Mouse (Mus musculus): Measurements from ENCODE around the gene P2ry6.

P2ry6 gene

GRCm38 (mm10) chr7:100918176-100918575 is 56.3 kb downstream of the P2ry6 start:
- DNase-seq (ENCODE audit: low read depth, low spot score), result no peak

GRCm38 (mm10) chr7:100917751-100918150 is 56.7 kb downstream of the P2ry6 start:
- no peak for DNase-seq (ENCODE audit: low read depth, low spot score)

GRCm38 (mm10) chr7:100916526-100916925 is 57.9 kb downstream of the P2ry6 start:
- no peak for DNase-seq (ENCODE audit: low read depth, low spot score)

GRCm38 (mm10) chr7:100915204-100915603 is 59.2 kb downstream of the P2ry6 start:
- no peak for DNase-seq (ENCODE audit: low read depth, low spot score)

- no peak for DNase-seq (ENCODE audit: low read depth, low spot score)
Observed at GRCm38 (mm10) chr7:100911791-100912190, 62.7 kb downstream of the P2ry6 start.

GRCm38 (mm10) chr7:100911246-100911770 is 63.1 kb downstream of the P2ry6 start:
- no peak for DNase-seq (ENCODE audit: low read depth, low spot score)

- no peak for DNase-seq (ENCODE audit: low read depth, low spot score)
Observed at GRCm38 (mm10) chr7:100908567-100908966, 65.9 kb downstream of the P2ry6 start.

- DNase-seq (ENCODE audit: low read depth, low spot score), result no peak
Observed at GRCm38 (mm10) chr7:100908061-100908460, 66.4 kb downstream of the P2ry6 start.

GRCm38 (mm10) chr7:100907231-100907630 is 67.2 kb downstream of the P2ry6 start:
- peak; percentile 62 for DNase-seq (ENCODE audit: low read depth, low spot score)

GRCm38 (mm10) chr7:100906029-100906789 is 68.2 kb downstream of the P2ry6 start:
- DNase-seq (ENCODE audit: low read depth, low spot score), result no peak

- DNase-seq (ENCODE audit: low read depth, low spot score), result no peak
Observed at GRCm38 (mm10) chr7:100905037-100905436, 69.4 kb downstream of the P2ry6 start.

GRCm38 (mm10) chr7:100904612-100905011 is 69.8 kb downstream of the P2ry6 start:
- DNase-seq (ENCODE audit: low read depth, low spot score), result no peak

- no peak for DNase-seq (ENCODE audit: low read depth, low spot score)
Observed at GRCm38 (mm10) chr7:100902451-100903137, 71.9 kb downstream of the P2ry6 start.

- no peak for DNase-seq (ENCODE audit: low read depth, low spot score)
Observed at GRCm38 (mm10) chr7:100897828-100898227, 76.6 kb downstream of the P2ry6 start.

GRCm38 (mm10) chr7:100894833-100895226 is 79.6 kb downstream of the P2ry6 start:
- no peak for DNase-seq (ENCODE audit: low read depth, low spot score)

- DNase-seq (ENCODE audit: low read depth, low spot score), result no peak
Observed at GRCm38 (mm10) chr7:100894057-100894832, 80.2 kb downstream of the P2ry6 start.

GRCm38 (mm10) chr7:100893249-100894056 is 81.0 kb downstream of the P2ry6 start:
- no peak for DNase-seq (ENCODE audit: low read depth, low spot score)
